Mouse (Mus musculus) kidney, embryonic 15.5 days (tissue): ENCODE measurements at regions not wholly inside any gene's neighbourhood (a gene's known extent, or its start where the extent isn't known, plus 50 kb on each side); places are given as distances from the start of the nearest gene placed in this dataset.
A peak's percentile ranks its signal among the peaks of the same experiment; 100 is the strongest.
"Not testable (repeated sequence)": the region's sequence is repeated elsewhere in the genome, so short reads cannot be mapped to it uniquely, and the experiment has no call there.

Source experiments
- ATAC-seq: fragments of 200-750 bp; cut with Nextera tagmentation; replicated peaks from 2 replicates; pipeline ENCODE4 v1.8.0; 2017; ENCODE audit warnings: moderate TSS enrichment; ENCODE audit not compliant: low FRiP score
- H3K27ac ChIP-seq: fragments of 300-500 bp; sonication (generic); 2 replicates; pipeline ENCODE4 v1.5.1; 2015; ENCODE audit warnings: mild to moderate bottlenecking, inconsistent platforms
- H3K27me3 ChIP-seq: fragments of 300-500 bp; sonication (generic); 2 replicates; pipeline ENCODE4 v1.6.1; 2015; ENCODE audit warnings: inconsistent platforms
- H3K36me3 ChIP-seq: fragments of 300-500 bp; sonication (generic); 2 replicates; pipeline ENCODE4 v1.6.1; 2015; ENCODE audit warnings: inconsistent platforms
- H3K4me1 ChIP-seq: fragments of 300-500 bp; sonication (generic); 2 replicates; pipeline ENCODE4 v1.6.1; 2015; ENCODE audit warnings: inconsistent platforms
- H3K4me2 ChIP-seq: fragments of 300-500 bp; sonication (generic); 2 replicates; pipeline ENCODE4 v1.6.1; 2015; ENCODE audit warnings: moderate library complexity, mild to moderate bottlenecking, inconsistent platforms
- H3K4me3 ChIP-seq: fragments of 300-500 bp; sonication (generic); replicated peaks from 2 replicates; pipeline ENCODE4 v1.5.1; 2015; ENCODE audit warnings: mild to moderate bottlenecking, inconsistent platforms
- H3K9ac ChIP-seq: fragments of 300-500 bp; sonication (generic); 2 replicates; pipeline ENCODE4 v1.6.1; 2015; ENCODE audit warnings: mild to moderate bottlenecking, inconsistent platforms
- H3K9me3 ChIP-seq: fragments of 300-500 bp; sonication (generic); replicated peaks from 2 replicates; pipeline ENCODE4 v1.6.1; 2016; ENCODE audit warnings: inconsistent platforms
- WGBS: fragments of 180-500 bp; shearing (Covaris S2); methylation state at CpG from one replicate; pipeline ENCODE4 v1.1.7; 2015; ENCODE audit warnings: mixed read lengths; 5-methylcytosine and 5-hydroxymethylcytosine counted together

DNA sequence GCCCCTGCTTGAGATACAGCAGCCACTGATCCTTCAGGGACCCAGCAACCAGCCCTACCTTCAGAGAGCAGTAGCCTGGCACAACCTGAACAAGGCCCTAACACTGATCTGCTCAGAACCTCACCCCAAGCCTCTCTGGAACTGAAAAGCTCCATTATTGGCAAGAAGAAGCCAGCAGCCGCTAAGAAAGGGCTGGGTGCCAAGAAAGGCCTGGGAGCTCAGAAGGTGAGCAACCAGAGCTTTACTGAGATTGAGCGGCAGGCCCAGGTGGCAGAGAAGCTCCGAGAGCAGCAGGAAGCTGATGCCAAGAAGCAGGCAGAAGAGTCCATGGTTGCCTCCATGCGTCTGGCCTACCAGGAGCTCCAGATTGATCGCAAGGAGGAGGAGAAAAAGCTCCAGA is 74.4 kb upstream of the Oxtr start:
- H3K4me1 ChIP-seq, H3K27ac ChIP-seq, H3K9me3 ChIP-seq, H3K4me3 ChIP-seq, ATAC-seq, H3K4me2 ChIP-seq, H3K9ac ChIP-seq, H3K27me3 ChIP-seq, H3K36me3 ChIP-seq: not testable (repeated sequence)
- WGBS, result 88% methylated on average over 5 of the region's 5 CpGs

GRCm38 (mm10) chr6:112563659-112564058 is 73.9 kb upstream of the Oxtr start:
- H3K4me2 ChIP-seq, H3K27me3 ChIP-seq, H3K9ac ChIP-seq, H3K4me1 ChIP-seq, H3K9me3 ChIP-seq, H3K4me3 ChIP-seq, H3K27ac ChIP-seq, ATAC-seq, H3K36me3 ChIP-seq: not testable (repeated sequence)
- WGBS, result 97% methylated on average over 17 of the region's 17 CpGs

GRCm38 (mm10) chr6:112562039-112562438 is 72.3 kb upstream of the Oxtr start:
- 29% methylated on average over 10 of the region's 10 CpGs for WGBS
- H3K4me3 ChIP-seq, result no peak overlapping the region
- 0 out of 2 replicates have a peak, but pooled peaks have one; percentile 52 for ATAC-seq
- no peaks in the 10 kb centered on the region for H3K36me3 ChIP-seq
- no peaks in the 10 kb centered on the region for H3K9me3 ChIP-seq
- no peak overlapping the region for H3K27ac ChIP-seq
- H3K9ac ChIP-seq, result no peak overlapping the region
- H3K4me1 ChIP-seq, result peaks cover 7% of the 10 kb centered on the region; the same call in 1 of the 2 replicates
- H3K27me3 ChIP-seq, result no peaks in the 10 kb centered on the region
- no peak overlapping the region for H3K4me2 ChIP-seq

DNA sequence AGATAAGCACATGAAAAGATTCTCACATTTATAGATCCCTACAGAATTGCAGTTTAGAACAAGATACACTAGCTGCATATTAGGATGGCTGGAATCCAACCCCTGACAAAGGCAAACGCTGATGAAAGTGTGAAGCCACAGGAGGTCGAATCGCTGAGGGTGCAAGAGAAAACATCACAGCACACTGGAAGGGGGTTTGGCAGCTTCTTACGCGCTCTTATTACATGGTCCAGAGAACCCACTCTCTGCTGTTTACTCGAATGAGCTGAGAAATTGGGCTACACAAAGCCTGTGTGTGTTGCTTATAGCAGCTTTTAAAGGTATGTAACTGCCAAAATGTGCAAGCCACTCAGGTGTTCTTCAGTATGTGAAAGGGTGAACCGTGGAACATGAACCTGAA is 71.8 kb upstream of the Oxtr start:
- no peak for ATAC-seq
- Histone ChIP-seq H3K27ac (no peak overlapping the region), H3K4me1 (peaks cover 7% of the 10 kb centered on the region; the same call in 1 of the 2 replicates), H3K36me3 (no peaks in the 10 kb centered on the region), H3K9ac (no peak overlapping the region), H3K27me3 (no peaks in the 10 kb centered on the region), H3K4me3 (no peak overlapping the region), H3K9me3 (no peaks in the 10 kb centered on the region), H3K4me2 (no peak overlapping the region)
- 29% methylated on average over 7 of the region's 7 CpGs for WGBS

- Histone ChIP-seq H3K36me3 (no peaks in the 10 kb centered on the region), H3K9me3 (no peaks in the 10 kb centered on the region), H3K4me3 (no peak overlapping the region), H3K27me3 (no peaks in the 10 kb centered on the region), H3K9ac (no peak overlapping the region), H3K4me1 (peaks cover 7% of the 10 kb centered on the region; the same call in 1 of the 2 replicates), H3K4me2 (no peak overlapping the region), H3K27ac (no peak overlapping the region)
- 97% methylated on average over 1 of the region's 1 CpGs for WGBS
- ATAC-seq, result no peak
Measured at GRCm38 (mm10) chr6:112559549-112559948, 69.8 kb upstream of the Oxtr start.

- Histone ChIP-seq H3K27me3 (no peaks in the 10 kb centered on the region), H3K9ac (no peak overlapping the region), H3K36me3 (no peaks in the 10 kb centered on the region), H3K4me2 (no peak overlapping the region), H3K4me1 (peaks cover 19% of the 10 kb centered on the region), H3K9me3 (no peaks in the 10 kb centered on the region), H3K27ac (no peak overlapping the region), H3K4me3 (no peak overlapping the region)
- WGBS, result 91% methylated on average over 2 of the region's 2 CpGs
- no peak for ATAC-seq
Measured at GRCm38 (mm10) chr6:112557516-112557915, 67.8 kb upstream of the Oxtr start.

DNA sequence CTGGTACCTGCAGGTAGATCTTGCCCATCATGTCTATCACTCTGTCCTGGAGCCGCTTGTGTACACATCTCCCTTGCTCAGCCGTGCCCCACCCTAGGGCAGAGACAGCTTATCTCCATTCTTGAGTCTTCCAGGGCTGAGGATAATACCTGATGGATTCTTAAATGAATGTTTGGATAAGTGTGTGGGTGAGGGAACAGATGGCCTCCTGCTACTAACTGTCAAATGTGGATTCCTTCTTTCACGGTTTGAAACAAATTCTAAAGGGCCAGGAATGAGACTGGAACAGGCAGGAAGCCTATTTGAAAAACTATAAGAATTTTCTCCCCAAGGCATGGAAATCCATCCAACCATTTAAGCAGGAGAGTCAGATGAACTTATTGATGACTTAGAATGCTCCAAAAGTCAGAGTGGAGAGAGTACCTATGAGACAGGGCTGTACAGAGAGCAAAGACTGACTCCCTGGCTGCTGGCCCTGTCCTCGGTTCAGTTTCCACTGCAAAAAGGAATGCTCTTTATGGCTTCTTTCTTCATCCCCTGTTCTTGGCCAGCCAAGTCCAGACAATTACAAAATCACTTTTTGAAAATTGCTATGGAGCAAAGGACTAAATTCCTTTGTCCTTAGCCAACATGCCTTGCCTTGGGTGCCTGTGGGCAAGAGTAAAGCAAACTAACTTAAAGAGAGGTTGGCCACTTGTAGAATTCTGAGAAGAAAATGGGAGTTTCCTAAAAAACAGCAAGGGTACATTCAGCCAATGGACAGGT is 66.8 kb upstream of the Oxtr start:
- H3K4me3 ChIP-seq, result no peak overlapping the region
- no peak for ATAC-seq
- H3K36me3 ChIP-seq, result no peaks in the 10 kb centered on the region
- 72% methylated on average over 4 of the region's 4 CpGs for WGBS
- no peaks in the 10 kb centered on the region for H3K9me3 ChIP-seq
- H3K9ac ChIP-seq, result no peak overlapping the region
- H3K4me2 ChIP-seq, result no peak overlapping the region
- H3K4me1 ChIP-seq, result peaks cover 15% of the 10 kb centered on the region
- H3K27me3 ChIP-seq, result no peaks in the 10 kb centered on the region
- H3K27ac ChIP-seq, result no peak overlapping the region

DNA sequence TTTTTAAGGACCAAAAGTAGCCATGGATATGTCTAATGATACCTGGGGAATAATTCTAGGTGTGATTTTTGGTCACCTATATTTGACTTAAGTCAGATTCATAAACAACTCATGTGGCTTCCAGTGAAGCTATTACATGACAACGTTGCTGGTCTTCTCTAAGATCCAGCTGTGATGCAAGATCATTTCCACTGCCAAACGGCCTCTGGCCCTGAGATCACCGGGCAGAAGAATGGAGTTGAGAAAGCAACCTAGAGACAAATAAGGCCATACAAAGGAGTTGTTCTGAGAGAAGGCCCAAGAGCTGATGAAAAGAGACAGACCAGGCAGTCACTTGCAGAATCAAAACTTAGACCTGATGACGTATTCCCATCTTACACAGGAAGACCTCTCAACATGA is 64.3 kb upstream of the Oxtr start:
- 85% methylated on average over 4 of the region's 4 CpGs for WGBS
- Histone ChIP-seq H3K27ac (no peak overlapping the region), H3K27me3 (no peaks in the 10 kb centered on the region)

GRCm38 (mm10) chr6:112553231-112553920 is 63.6 kb upstream of the Oxtr start:
- peak; percentile 63 for ATAC-seq
- Histone ChIP-seq H3K9ac (no peak overlapping the region), H3K9me3 (no peaks in the 10 kb centered on the region), H3K4me2 (no peak overlapping the region), H3K36me3 (no peaks in the 10 kb centered on the region), H3K27ac (peak overlapping the region; percentile 30; the same call in 1 of the 2 replicates), H3K4me3 (no peak overlapping the region), H3K27me3 (no peaks in the 10 kb centered on the region), H3K4me1 (peaks cover 14% of the 10 kb centered on the region)
- WGBS, result 23% methylated on average over 5 of the region's 5 CpGs

More for the DNA sequence above, 64.3 kb upstream of the Oxtr start:
- Histone ChIP-seq H3K9ac (no peak overlapping the region), H3K36me3 (no peaks in the 10 kb centered on the region), H3K4me3 (no peak overlapping the region), H3K4me1 (peaks cover 14% of the 10 kb centered on the region), H3K4me2 (no peak overlapping the region), H3K9me3 (no peaks in the 10 kb centered on the region)
- ATAC-seq, result no peak

DNA sequence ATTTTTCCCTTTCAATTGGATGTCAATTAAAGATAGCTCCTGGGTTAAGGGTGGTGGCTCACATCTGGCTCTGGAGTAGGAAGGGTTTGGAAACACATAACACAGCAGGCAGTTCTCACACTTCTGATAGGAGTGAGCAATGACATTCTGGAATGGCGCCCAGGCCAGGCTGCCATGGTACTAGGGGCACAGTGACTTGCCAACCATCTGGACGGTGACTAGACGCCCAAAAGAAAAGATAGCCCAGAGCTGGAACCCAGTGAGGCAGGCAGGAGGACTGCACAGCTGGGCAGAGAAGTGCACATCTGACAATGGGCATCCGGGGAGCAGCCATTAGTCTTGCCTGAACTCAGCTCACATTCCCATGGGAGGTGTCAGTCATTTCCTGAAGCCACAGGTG is 62.8 kb upstream of the Oxtr start:
- Histone ChIP-seq H3K36me3 (no peaks in the 10 kb centered on the region), H3K4me2 (no peak overlapping the region), H3K27me3 (no peaks in the 10 kb centered on the region), H3K27ac (0 out of 2 replicates have a peak overlapping the region, but pooled peaks have one; percentile 30), H3K4me1 (peaks cover 14% of the 10 kb centered on the region), H3K9me3 (no peaks in the 10 kb centered on the region), H3K9ac (no peak overlapping the region), H3K4me3 (no peak overlapping the region)
- ATAC-seq, result peak; percentile 24
- 61% methylated on average over 4 of the region's 4 CpGs for WGBS

- WGBS, result 72% methylated on average over 4 of the region's 4 CpGs
- Histone ChIP-seq H3K4me2 (no peak overlapping the region), H3K27ac (no peak overlapping the region), H3K4me3 (no peak overlapping the region), H3K4me1 (peaks cover 14% of the 10 kb centered on the region), H3K9me3 (no peaks in the 10 kb centered on the region), H3K9ac (no peak overlapping the region), H3K27me3 (no peaks in the 10 kb centered on the region), H3K36me3 (no peaks in the 10 kb centered on the region)
- no peak for ATAC-seq
Measured at GRCm38 (mm10) chr6:112551298-112551697, 61.6 kb upstream of the Oxtr start.

DNA sequence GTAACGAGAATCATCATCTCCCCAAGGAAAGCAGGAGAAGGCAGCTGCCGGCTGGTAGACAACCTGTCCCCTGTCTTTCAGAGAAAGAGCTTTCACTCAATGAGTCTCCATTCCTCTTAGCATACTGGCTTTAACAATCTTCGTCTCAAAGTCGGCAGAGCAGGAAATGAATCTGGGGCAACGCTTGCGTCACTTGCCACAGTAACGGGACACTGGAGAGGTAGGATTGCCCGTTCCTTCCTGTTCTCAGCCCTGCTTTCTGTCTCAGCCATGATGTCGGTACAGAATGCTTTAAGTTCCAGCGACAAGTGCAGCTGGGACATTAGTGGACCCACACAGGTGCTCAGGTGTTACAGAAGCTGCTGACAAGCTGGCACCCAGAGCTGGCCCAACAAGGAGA is 57.5 kb upstream of the Oxtr start:
- no peak for ATAC-seq
- Histone ChIP-seq H3K9ac (no peak overlapping the region), H3K27ac (no peak overlapping the region), H3K4me3 (no peak overlapping the region), H3K4me1 (no peaks in the 10 kb centered on the region), H3K36me3 (no peaks in the 10 kb centered on the region), H3K27me3 (no peaks in the 10 kb centered on the region), H3K4me2 (no peak overlapping the region), H3K9me3 (no peaks in the 10 kb centered on the region)
- WGBS, result 73% methylated on average over 10 of the region's 10 CpGs
